Mouse (Mus musculus): ENCODE data around the gene Slc2a9.

Slc2a9 gene

DNA sequence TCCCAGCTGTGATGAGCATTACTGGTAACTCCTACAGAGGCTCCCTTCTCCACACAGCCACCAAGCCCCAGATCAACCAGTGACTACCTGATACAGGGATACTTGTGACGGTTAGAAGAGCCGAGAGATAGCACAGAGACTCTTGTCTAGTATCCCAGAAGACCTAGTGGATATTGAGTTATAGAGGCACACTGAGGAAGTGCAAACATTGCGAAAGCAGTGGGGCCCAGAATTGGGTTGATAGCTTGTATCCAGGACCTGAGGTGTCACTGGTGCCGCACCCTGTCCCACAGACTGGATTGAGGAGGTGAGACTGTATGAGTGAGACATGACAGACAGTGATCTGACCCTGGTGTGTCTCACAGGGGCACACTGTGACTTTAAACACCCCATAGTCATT lies at the start of gene Slc2a9:
TSS of gene Slc2a9 (minus strand) at position 152 of the 400 bp plus-strand sequence.
- in situ Hi-C loops (cut with MboI; ENCODE audit: unreplicated experiment in 2 of 2) = no loop called here

DNA sequence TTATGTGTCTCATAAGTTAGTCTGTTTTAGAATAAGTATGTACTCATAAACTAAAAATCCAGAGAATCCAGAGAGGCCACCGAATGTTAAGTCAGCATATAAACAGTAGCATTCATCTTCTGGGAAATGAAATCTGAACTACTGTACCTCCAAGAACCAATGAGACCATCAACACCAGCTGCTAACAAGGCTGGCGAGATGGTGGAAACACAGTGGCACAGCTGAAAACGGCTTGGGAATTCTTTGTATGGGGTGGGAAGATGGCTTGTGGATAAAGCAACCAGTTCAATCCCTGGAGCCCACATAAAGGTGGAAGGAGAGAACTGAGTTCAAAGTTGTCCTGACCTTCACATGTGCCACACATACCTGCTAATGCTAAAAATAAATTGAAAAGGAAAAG lies 49.7 kb upstream of the Slc2a9 start:
- in situ Hi-C loops (cut with MboI; ENCODE audit: unreplicated experiment in 2 of 2) = loop anchor here in 1 of 2 experiments (25.0 kb wide), 1 partner anchor 515 kb away; the partner anchor contains the start of gene Stx18

DNA sequence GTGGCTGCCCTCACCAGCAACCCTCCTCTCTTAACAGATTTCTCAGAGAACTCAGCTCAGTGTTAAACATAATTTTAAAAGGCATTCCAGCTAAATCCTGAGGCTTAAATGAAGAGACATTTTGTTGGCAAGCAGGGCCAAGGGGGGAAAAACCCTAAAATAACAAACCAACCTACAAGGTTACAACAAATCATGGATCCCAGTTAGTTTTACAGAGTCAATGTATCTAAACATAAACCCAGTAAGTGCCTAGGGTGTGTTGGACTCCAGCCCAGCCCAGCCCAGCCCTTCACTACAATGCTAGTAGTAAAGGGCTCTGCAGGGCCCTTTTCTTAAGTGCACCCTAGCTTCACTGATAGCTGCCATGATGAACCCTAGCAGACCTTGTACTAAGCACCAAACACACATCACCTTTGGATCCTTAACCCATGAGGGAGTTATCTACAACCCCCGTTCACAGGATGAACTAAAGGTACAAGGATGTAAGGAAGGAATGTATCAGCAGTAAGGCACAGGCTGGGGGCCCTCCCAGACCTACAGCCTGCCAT lies 47.4 kb upstream of the Slc2a9 start:
- in situ Hi-C loops (cut with MboI; ENCODE audit: unreplicated experiment in 2 of 2) = loop anchor here in 1 of 2 experiments (25.0 kb wide), 1 partner anchor 513 kb away; the partner anchor contains the start of gene Stx18

DNA sequence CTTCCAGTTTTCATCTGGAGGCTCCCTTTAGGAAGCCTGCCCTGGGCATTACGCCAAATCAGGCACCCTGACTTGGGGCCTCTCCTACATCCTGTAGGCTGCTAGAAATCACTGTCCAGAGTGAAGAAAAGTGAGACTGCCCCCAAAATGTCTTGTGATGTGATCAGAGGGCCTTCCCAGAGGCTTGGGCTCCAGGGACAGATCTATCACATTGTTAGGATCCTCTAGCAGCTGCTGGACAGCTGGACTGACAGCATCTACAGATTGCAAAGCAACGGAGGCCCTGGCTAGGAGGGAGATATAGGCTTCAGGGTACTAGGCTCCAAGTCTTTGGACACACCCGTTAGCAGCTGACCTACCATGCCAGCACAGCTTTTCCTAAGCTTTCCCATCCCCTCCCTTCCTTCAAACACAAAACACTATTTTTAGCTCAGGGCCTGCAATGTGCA lies 46.5 kb upstream of the Slc2a9 start:
- in situ Hi-C loops (cut with MboI; ENCODE audit: unreplicated experiment in 2 of 2) = no loop called here

DNA sequence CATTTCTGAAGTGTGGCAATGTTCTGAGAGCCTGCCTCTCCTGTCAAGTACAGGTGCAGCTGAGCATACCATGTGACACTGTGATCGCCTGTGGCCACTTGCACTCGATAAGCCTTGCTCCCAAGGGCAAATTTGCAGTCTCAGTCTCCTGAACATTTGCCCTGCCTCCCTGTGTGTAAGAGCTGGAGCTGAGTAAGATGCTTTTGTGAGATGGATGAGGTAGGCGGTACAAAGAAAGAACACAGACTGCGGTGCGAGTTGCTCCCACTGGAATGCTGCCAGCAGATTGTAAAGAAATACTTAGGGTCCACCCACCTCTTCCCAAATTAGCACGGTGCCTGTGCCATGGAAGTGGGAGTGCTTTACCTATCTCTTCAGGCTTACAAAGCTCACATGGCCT lies 44.4 kb upstream of the Slc2a9 start:
- in situ Hi-C loops (cut with MboI; ENCODE audit: unreplicated experiment in 2 of 2) = no loop called here

DNA sequence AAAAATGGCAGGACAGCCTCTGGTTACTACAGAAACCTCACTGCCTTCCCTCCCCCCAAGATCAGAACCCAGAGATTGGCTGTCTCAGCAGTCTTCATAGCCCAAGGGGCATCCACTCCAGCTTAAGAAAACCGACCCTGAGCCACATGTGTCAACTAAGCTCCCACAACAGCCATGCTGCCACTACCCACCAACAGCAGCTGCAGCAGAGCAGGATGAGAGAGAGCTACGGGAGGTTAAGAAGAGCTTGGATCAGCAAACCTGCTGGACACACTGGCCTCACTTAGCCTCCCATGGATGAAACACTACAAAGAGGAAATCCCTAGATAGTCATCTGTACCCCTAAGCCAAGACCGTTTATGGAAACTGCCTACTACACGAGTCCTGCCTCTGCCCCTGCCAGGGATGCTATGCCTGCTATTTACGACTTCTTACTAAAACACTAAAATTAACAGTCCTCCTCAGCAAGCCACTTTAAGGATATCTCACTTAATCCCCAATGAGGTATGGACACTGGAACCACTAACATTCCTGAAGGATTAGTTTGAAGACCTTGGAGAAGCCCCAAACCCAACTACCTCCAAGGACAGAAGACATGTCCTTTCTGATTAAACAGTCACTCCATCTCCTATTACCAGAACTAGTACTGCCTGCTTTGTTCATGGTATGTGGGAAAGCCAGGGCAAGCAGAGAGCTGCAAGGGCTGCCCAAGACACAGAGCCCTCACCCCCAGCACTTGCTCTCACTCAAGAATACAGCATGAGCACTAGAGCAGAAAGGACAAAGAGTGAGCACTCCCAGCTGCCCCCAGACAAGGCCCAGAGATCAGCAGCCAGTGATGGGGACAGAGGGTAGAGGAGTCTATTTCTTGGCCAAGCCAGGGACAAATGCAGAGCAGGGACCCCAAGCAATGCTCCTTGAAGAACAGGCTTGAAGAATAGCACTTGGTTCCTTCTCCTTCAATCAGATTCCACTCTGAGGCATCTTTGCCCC lies 41.8 kb upstream of the Slc2a9 start:
- in situ Hi-C loops (cut with MboI; ENCODE audit: unreplicated experiment in 2 of 2) = no loop called here

DNA sequence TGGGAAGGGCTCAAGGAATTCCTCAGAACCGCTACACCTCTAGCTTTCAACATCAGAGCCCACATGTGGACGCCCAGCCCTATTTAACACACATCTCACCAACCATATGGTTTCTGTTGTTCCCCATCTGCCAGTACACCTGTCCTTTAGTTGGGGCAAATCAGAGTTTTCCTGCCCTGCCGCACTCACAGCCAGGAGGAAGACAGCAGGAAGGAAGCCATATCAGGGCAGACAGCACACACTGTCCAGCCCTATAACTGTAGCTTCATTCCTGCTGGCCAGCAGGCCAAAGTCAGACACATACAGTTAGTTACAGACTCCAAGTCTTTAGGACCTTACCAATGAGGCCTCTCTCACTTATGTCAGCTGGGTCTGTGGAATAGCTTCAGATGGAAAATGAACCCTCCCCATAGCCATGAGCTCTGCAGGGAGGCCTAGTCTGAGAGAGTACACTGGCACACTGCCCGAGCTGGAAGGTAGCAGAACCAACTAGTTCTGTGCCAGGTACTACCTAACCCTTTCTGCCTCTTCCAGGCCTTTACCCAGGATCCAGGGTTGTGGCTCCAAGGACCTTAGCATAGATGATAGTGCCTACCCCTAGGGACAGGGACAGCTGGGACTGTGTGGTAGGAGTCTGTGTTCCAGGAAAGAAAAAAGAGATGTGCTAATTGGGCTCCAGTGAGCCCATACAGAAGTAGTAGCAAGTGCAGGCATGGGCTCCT lies 40.7 kb upstream of the Slc2a9 start:
- in situ Hi-C loops (cut with MboI; ENCODE audit: unreplicated experiment in 2 of 2) = no loop called here

DNA sequence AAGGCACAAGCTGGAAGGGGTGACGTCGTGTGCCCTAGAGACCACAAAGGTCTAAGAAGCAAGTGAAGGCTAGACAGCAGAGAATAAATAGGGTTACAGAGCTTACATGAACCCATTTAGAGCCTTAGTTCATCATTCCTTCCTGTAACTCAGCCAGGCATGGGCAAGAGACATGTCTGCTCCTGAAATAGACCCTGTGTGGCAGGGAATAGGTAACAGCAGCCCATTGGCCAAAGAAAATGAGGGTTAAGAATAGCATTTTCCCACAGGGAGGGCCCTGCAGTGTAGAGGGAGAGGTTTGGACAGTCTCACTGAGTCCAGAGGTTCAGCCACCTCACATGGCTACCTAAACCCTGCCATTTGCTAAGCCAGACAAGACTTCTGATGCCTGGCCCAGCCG lies 38.8 kb upstream of the Slc2a9 start:
- in situ Hi-C loops (cut with MboI; ENCODE audit: unreplicated experiment in 2 of 2) = no loop called here

DNA sequence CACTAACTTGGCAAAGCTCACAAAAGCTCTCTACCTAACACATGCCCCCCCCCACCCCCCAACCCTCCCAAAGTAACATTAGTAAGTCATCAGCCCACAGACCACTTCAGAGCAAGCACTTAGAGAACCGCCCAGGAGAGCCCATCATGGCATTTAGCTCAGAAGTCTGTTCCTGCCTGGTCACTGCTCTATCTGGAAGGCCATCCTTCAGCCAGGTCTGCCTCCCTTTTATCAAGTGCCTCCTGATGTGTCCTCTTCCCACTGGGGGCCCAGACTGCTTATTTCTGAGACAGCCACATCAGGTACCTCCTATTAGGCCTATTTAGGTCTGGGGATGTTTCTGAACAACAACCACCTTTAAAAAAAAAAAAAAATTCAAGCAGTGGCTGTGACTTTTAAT lies 38.0 kb upstream of the Slc2a9 start:
- in situ Hi-C loops (cut with MboI; ENCODE audit: unreplicated experiment in 2 of 2) = no loop called here

DNA sequence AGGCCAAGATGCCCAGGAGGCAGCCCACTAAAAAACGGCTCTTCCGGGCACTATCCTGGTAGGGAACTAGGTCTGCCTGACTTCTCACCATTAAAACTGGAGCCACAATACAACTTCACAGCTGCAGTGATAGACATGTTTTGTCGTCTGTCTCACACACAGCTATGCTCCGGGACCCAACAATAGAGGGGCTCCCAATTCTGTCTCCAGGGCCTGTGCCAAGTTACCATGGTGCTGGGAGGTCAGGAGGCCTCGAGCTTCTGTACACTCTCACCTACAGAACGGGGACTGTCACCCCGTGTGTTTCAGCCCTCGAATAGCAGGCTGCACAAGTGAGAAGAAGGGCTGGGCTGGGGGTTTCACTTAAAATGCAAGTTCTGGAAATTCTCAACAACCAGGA lies 35.6 kb upstream of the Slc2a9 start:
- in situ Hi-C loops (cut with MboI; ENCODE audit: unreplicated experiment in 2 of 2) = no loop called here

DNA sequence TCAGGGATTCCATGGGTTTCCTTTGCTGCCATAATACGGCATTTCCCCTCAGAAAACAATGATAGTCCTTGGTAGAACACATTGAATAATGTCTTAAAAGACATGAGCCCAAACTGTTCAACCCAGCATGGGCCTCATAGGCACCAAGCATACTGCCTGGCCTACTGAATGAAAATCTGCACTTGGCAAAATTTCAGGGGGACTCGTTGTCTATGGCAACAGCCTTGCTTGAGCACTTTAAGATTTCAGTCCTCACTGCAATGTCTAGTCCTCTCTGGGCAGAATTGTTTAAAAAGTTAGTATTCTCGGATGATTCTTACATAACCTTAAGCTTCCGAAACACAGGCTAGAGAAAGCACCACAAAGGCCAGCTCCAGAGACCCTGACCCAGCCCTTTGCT lies 34.9 kb upstream of the Slc2a9 start:
- in situ Hi-C loops (cut with MboI; ENCODE audit: unreplicated experiment in 2 of 2) = no loop called here

DNA sequence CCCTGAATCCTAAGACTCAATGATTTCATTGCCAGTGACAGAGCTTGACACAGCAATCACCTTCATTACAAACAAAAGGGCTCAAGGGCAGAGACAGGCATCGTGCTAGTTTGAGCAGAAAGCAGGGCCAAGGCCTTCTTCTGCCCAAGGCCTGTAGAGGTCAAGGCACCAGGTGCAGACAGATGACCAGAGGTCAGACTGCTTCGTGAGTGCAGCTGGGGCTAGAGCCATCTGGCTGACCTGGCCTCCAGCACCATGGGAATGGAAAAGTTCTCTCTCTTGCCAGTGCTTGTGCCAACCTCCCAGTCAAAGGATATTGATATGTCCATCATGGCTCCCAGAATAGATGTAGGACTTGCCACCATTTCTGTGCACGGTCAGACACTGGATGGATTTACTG lies 33.9 kb upstream of the Slc2a9 start:
- in situ Hi-C loops (cut with MboI; ENCODE audit: unreplicated experiment in 2 of 2) = no loop called here

DNA sequence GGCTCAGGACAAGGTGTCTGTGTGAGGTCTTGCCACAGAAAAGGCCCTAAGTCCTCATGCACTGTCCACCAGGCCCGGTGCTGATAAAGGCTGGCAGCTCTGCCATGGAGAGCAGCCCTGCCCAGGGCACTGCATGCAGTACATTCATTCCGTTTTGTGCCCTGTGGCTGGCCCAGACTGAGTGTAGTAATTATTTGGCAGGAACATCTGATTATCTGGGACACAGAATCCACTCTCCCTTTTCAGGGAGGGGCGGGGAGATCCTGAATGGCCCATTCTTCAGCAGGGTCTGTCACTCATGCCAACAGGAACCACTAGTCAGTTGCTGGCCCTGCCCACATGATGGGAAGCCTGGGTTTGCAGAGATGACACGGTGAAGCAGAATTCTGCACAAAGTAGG lies 29.1 kb upstream of the Slc2a9 start:
- in situ Hi-C loops (cut with MboI; ENCODE audit: unreplicated experiment in 2 of 2) = no loop called here

DNA sequence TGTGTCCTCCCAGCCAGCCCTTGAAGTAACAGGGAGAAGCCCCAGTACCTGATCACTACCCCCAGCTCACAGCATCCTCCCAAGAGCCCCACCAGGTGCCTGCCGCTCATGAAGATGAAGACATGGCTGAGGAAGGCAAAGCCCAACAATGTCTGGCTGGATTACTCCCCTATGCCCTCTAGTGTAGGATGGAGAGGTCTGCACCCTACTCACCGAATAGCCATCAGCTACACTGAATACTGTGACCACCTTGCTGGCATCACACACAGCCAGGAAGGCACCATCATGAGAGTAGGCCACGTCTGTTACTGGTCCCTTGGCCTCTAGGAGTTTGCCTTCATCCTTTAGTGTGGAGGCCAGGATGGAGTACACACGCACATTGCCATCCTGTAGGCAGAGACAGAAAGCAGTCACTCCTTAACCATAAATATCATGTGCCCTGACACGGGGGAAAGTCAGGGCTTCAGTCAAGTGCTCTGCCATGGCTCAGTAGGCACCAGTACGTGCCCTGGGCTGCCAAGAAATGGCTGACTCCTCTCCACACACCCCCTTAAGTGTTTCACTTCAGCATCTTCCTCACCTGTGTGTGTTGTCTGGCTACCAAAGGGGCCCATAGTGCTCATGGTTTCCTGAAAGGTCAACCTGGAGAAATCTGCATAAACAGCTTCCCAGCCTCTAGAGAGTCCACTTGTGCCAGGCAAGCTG lies 26.9 kb upstream of the Slc2a9 start:
- in situ Hi-C loops (cut with MboI; ENCODE audit: unreplicated experiment in 2 of 2) = loop anchor here in 1 of 2 experiments (10.0 kb wide), 1 partner anchor 85 kb away; no protein-coding TSS in a partner anchor

DNA sequence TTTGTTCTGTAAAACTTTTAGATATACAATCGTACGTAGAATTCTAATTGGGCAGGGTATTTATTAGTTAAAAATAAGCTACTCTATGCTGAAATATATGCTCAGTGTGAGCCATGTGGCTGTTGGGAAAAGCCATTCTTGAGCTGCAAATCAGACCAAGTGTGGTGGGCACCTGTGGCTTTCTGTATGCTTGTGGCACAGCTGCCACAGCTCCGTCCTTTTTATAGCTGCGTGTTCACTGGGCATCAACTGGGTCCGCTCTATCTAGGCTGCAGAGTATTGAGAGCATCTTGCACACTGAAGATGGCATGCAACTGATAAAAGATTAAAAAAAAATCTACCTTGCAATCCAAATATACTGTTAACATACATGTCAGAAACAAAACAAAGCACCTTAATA lies 20.0 kb upstream of the Slc2a9 start:
- in situ Hi-C loops (cut with MboI; ENCODE audit: unreplicated experiment in 2 of 2) = loop anchor here in 1 of 2 experiments (10.0 kb wide), 1 partner anchor 92 kb away; no protein-coding TSS in a partner anchor

DNA sequence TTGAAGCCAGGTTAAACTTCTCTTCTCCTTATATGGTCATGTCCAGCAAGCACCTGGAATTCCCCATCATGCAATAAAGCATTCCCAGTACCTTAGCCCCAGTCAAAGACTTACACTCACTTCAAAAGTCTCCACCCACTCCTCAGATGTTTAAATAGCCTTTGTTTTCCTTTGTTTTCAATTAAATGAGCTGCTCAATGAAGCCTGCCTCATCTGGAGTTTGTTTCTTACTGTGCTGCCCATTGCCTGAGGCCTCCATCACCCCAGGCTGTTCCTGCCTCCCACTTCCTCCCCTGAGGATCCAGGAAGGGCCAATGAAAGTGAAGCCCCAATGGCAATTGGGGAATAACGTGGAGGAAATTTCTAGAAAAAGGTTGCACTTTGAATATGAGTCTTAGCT lies 17.9 kb upstream of the Slc2a9 start:
- in situ Hi-C loops (cut with MboI; ENCODE audit: unreplicated experiment in 2 of 2) = loop anchor here in 1 of 2 experiments (10.0 kb wide), 1 partner anchor 94 kb away; no protein-coding TSS in a partner anchor

DNA sequence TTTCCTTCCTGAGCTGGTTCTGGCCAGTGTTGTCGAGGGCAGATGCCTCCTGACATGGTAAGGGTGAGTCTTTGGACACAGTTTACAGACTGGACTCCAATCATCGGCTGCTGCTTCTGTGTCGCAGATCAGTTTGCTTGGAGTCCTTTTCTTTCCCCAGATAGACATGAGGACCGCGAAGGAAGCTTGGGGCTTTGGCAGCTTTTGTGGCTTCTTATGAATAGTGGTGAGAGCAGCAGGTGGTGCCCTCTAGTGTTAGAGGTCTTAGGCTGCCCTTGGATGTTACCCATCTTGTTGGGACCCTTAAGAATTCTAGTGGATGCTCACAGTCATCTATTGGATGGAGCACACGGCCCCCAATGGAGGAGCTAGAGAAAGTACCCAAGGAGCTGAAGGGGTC lies 13.3 kb upstream of the Slc2a9 start:
- in situ Hi-C loops (cut with MboI; ENCODE audit: unreplicated experiment in 2 of 2) = loop anchor here (5.0 kb wide), 1 partner anchor 209 kb away; no protein-coding TSS in a partner anchor

DNA sequence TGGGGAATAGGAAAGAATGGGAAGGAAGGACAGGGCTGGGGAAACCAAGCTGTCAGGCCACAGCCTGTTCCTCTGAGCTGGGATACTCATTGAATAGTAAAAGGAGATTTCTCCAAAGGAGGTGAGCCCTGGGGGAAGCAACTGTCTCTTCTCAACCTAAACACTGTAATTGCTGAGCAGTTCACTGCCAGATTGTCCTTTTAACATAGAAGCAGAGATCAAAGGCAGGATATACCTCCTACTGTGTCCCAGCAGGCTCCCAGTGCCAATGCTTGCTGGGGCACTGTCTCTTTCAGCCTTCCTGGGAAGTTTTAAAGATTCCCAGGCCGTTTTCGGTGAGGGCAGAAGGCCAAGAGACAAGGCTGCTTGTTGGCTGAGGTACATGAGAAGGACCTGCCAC lies 10.0 kb upstream of the Slc2a9 start:
- in situ Hi-C loops (cut with MboI; ENCODE audit: unreplicated experiment in 2 of 2) = loop anchor here (5.0 kb wide), 1 partner anchor 46 kb away; no protein-coding TSS in a partner anchor

DNA sequence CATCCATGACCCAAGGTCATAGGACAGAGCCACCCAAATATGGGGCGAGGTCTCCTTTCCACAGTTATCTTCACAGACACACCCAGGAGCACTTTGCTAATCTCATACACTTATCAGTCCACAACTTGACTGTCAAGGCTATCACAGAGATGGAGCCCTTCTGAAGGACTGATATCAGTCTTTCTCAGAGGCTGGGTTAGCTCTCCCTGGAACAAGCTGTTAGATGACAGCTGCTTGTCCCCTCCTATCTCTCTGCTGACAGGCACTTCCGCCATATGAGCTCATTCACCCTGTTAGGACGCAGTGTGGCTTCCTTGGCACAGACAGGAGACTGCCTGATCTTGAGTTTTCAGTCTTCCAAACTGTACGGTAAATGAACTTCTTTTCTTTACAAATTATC lies 6.6 kb upstream of the Slc2a9 start:
- in situ Hi-C loops (cut with MboI; ENCODE audit: unreplicated experiment in 2 of 2) = no loop called here

DNA sequence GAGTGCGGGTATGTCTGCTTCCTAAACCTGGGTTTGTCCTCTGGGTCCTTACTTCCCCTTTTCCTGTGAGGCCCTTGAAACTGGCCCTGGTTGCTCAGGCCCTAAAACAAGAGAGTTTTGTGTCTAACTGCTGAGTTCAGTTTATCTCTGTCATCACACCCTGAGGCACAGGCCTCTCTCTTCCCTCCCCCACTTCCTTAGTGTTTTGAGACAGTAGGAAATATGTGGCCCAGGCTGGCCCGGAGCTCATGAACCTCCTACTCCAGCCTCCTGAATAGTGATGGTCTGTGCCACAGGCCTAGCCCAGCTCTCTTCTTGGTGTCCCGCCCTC lies 2.5 kb upstream of the Slc2a9 start:
- in situ Hi-C loops (cut with MboI; ENCODE audit: unreplicated experiment in 2 of 2) = no loop called here
